Mouse (Mus musculus): ENCODE results near the gene Chd2. TPM values are rescaled to one million over a fixed set of nuclear protein-coding genes. Genes with fewer than 3 reads are reported as not detected.
"Not testable (repeated sequence)": the region's sequence is repeated elsewhere in the genome, so short reads cannot be mapped to it uniquely, and the experiment has no call there.

The Chd2 gene
- polyA plus RNA-seq, 1 experiment from 2014 or later = 46.7 TPM

- Histone ChIP-seq H3K4me2 (replicated peaks) (no peak overlapping the region), H3K9ac (no peak overlapping the region), H3K4me3 (replicated peaks) (no peak overlapping the region), H3K36me3 (peaks cover 50% of the 10 kb centered on the region), H3K9me3 (replicated peaks) (no peaks in the 10 kb centered on the region), H3K4me1 (peaks cover 11% of the 10 kb centered on the region; the same call in 1 of the 2 replicates), H3K27ac (replicated peaks) (no peak overlapping the region), H3K27me3 (no peaks in the 10 kb centered on the region)
- no peak for ATAC-seq (ENCODE audit: insufficient number of reproducible peaks, low FRiP score, low TSS enrichment, low read depth)
- 91% methylated on average over 16 of the region's 16 CpGs for WGBS
These were observed 22.4 kb downstream of the Chd2 start for GRCm38 (mm10) chr7:73519060-73519796.

GRCm38 (mm10) chr7:73518373-73518980, 23.2 kb downstream of the Chd2 start:
- H3K27ac ChIP-seq (replicated peaks); H3K27me3 ChIP-seq; H3K9me3 ChIP-seq (replicated peaks); H3K4me2 ChIP-seq (replicated peaks); H3K4me3 ChIP-seq (replicated peaks); H3K4me1 ChIP-seq; H3K9ac ChIP-seq; ATAC-seq (ENCODE audit: insufficient number of reproducible peaks, low FRiP score, low TSS enrichment, low read depth): not testable (repeated sequence)
- H3K36me3 ChIP-seq = peaks cover 56% of the 10 kb centered on the region
- whole genome bisulfite sequencing = 87% methylated on average over 6 of the region's 6 CpGs

- Histone ChIP-seq H3K27me3 (no peaks in the 10 kb centered on the region), H3K9me3 (replicated peaks) (no peaks in the 10 kb centered on the region), H3K9ac (no peak overlapping the region), H3K4me1 (0 out of 2 replicates have a peak, but pooled peaks cover 7% of the 10 kb centered on the region), H3K4me2 (replicated peaks) (no peak overlapping the region), H3K4me3 (replicated peaks) (no peak overlapping the region), H3K27ac (replicated peaks) (no peak overlapping the region), H3K36me3 (peaks cover 57% of the 10 kb centered on the region)
- no peak for ATAC-seq (ENCODE audit: insufficient number of reproducible peaks, low FRiP score, low TSS enrichment, low read depth)
- WGBS = 49% methylated on average over 1 of the region's 1 CpGs
These were observed 24.1 kb downstream of the Chd2 start for GRCm38 (mm10) chr7:73517432-73518054.

GRCm38 (mm10) chr7:73516820-73517219, 24.8 kb downstream of the Chd2 start:
- Histone ChIP-seq H3K36me3 (peaks cover 59% of the 10 kb centered on the region), H3K9ac (no peak overlapping the region), H3K4me2 (replicated peaks) (no peak overlapping the region), H3K9me3 (replicated peaks) (no peaks in the 10 kb centered on the region), H3K4me3 (replicated peaks) (no peak overlapping the region), H3K27me3 (no peaks in the 10 kb centered on the region), H3K27ac (replicated peaks) (no peak overlapping the region), H3K4me1 (0 out of 2 replicates have a peak, but pooled peaks cover 7% of the 10 kb centered on the region)
- WGBS = 64% methylated on average over 5 of the region's 5 CpGs
- no peak for ATAC-seq (ENCODE audit: insufficient number of reproducible peaks, low FRiP score, low TSS enrichment, low read depth)

- H3K4me2 ChIP-seq (replicated peaks) = no peak overlapping the region
- no peak overlapping the region for H3K4me3 ChIP-seq (replicated peaks)
- H3K27me3 ChIP-seq = no peaks in the 10 kb centered on the region
- no peak overlapping the region for H3K9ac ChIP-seq
- no peak overlapping the region for H3K27ac ChIP-seq (replicated peaks)
- WGBS = 84% methylated on average over 4 of the region's 4 CpGs
- H3K4me1 ChIP-seq = 0 out of 2 replicates have a peak, but pooled peaks cover 7% of the 10 kb centered on the region
- no peak for ATAC-seq (ENCODE audit: insufficient number of reproducible peaks, low FRiP score, low TSS enrichment, low read depth)
- no peaks in the 10 kb centered on the region for H3K9me3 ChIP-seq (replicated peaks)
- peaks cover 62% of the 10 kb centered on the region for H3K36me3 ChIP-seq
These were observed 27.1 kb downstream of the Chd2 start for GRCm38 (mm10) chr7:73514560-73514959.

GRCm38 (mm10) chr7:73512422-73512821, 29.2 kb downstream of the Chd2 start:
- 0 out of 2 replicates have a peak, but pooled peaks cover 7% of the 10 kb centered on the region for H3K4me1 ChIP-seq
- H3K36me3 ChIP-seq = peaks cover 68% of the 10 kb centered on the region
- no peak overlapping the region for H3K27ac ChIP-seq (replicated peaks)
- no peaks in the 10 kb centered on the region for H3K27me3 ChIP-seq
- H3K9me3 ChIP-seq (replicated peaks) = no peaks in the 10 kb centered on the region
- H3K4me2 ChIP-seq (replicated peaks) = no peak overlapping the region
- no peak overlapping the region for H3K9ac ChIP-seq
- no peak for ATAC-seq (ENCODE audit: insufficient number of reproducible peaks, low FRiP score, low TSS enrichment, low read depth)
- whole genome bisulfite sequencing = 60% methylated on average over 2 of the region's 2 CpGs
- H3K4me3 ChIP-seq (replicated peaks) = no peak overlapping the region

GRCm38 (mm10) chr7:73508688-73509087, 32.9 kb downstream of the Chd2 start:
- H3K4me1 ChIP-seq = no peaks in the 10 kb centered on the region
- H3K27ac ChIP-seq (replicated peaks) = no peak overlapping the region
- H3K36me3 ChIP-seq = peaks cover 77% of the 10 kb centered on the region
- H3K27me3 ChIP-seq = no peaks in the 10 kb centered on the region
- no peak overlapping the region for H3K9ac ChIP-seq
- 82% methylated on average over 2 of the region's 2 CpGs for WGBS
- H3K4me3 ChIP-seq (replicated peaks) = no peak overlapping the region
- H3K4me2 ChIP-seq (replicated peaks) = no peak overlapping the region
- no peaks in the 10 kb centered on the region for H3K9me3 ChIP-seq (replicated peaks)
- ATAC-seq (ENCODE audit: insufficient number of reproducible peaks, low FRiP score, low TSS enrichment, low read depth) = no peak

GRCm38 (mm10) chr7:73507491-73507890, 34.1 kb downstream of the Chd2 start:
- Histone ChIP-seq H3K27ac (replicated peaks) (no peak overlapping the region), H3K36me3 (peaks cover 81% of the 10 kb centered on the region), H3K27me3 (no peaks in the 10 kb centered on the region), H3K4me1 (no peaks in the 10 kb centered on the region), H3K9me3 (replicated peaks) (no peaks in the 10 kb centered on the region), H3K4me3 (replicated peaks) (no peak overlapping the region), H3K4me2 (replicated peaks) (no peak overlapping the region), H3K9ac (no peak overlapping the region)
- WGBS = 91% methylated on average over 6 of the region's 6 CpGs
- no peak for ATAC-seq (ENCODE audit: insufficient number of reproducible peaks, low FRiP score, low TSS enrichment, low read depth)

- no peak overlapping the region for H3K27ac ChIP-seq (replicated peaks)
- no peak overlapping the region for H3K9ac ChIP-seq
- H3K4me2 ChIP-seq (replicated peaks) = no peak overlapping the region
- no peaks in the 10 kb centered on the region for H3K9me3 ChIP-seq (replicated peaks)
- no peaks in the 10 kb centered on the region for H3K27me3 ChIP-seq
- WGBS = 95% methylated on average over 1 of the region's 1 CpGs
- peaks cover 84% of the 10 kb centered on the region for H3K36me3 ChIP-seq
- no peak for ATAC-seq (ENCODE audit: insufficient number of reproducible peaks, low FRiP score, low TSS enrichment, low read depth)
- no peaks in the 10 kb centered on the region for H3K4me1 ChIP-seq
- H3K4me3 ChIP-seq (replicated peaks) = no peak overlapping the region
These were observed 34.8 kb downstream of the Chd2 start for GRCm38 (mm10) chr7:73506852-73507251.

GRCm38 (mm10) chr7:73505266-73505665, 36.4 kb downstream of the Chd2 start:
- H3K27ac ChIP-seq (replicated peaks) = no peak overlapping the region
- WGBS = 84% methylated on average over 6 of the region's 6 CpGs
- H3K4me3 ChIP-seq (replicated peaks) = no peak overlapping the region
- H3K4me1 ChIP-seq = no peaks in the 10 kb centered on the region
- peaks cover 82% of the 10 kb centered on the region for H3K36me3 ChIP-seq
- H3K27me3 ChIP-seq = no peaks in the 10 kb centered on the region
- no peak overlapping the region for H3K9ac ChIP-seq
- H3K4me2 ChIP-seq (replicated peaks) = no peak overlapping the region
- no peaks in the 10 kb centered on the region for H3K9me3 ChIP-seq (replicated peaks)
- ATAC-seq (ENCODE audit: insufficient number of reproducible peaks, low FRiP score, low TSS enrichment, low read depth) = no peak

- H3K9ac ChIP-seq = no peak overlapping the region
- ATAC-seq (ENCODE audit: insufficient number of reproducible peaks, low FRiP score, low TSS enrichment, low read depth) = no peak
- H3K27me3 ChIP-seq = no peaks in the 10 kb centered on the region
- WGBS = 85% methylated on average over 2 of the region's 2 CpGs
- no peaks in the 10 kb centered on the region for H3K4me1 ChIP-seq
- peaks cover 80% of the 10 kb centered on the region for H3K36me3 ChIP-seq
- no peak overlapping the region for H3K4me3 ChIP-seq (replicated peaks)
- no peaks in the 10 kb centered on the region for H3K9me3 ChIP-seq (replicated peaks)
- H3K4me2 ChIP-seq (replicated peaks) = no peak overlapping the region
- no peak overlapping the region for H3K27ac ChIP-seq (replicated peaks)
These were observed 43.4 kb downstream of the Chd2 start for GRCm38 (mm10) chr7:73498200-73498599.

All from embryonic facial prominence, embryonic 15.5 days (tissue).